Mouse (Mus musculus) neural tube, embryonic 14.5 days (tissue): ENCODE data around the gene Rgma. TPM values are rescaled to one million over a fixed set of nuclear protein-coding genes. Genes with fewer than 3 reads are reported as not detected.

Experiments
- ATAC-seq: fragments of 200-750 bp; cut with Nextera tagmentation; 2 replicates; pipeline ENCODE4 v1.8.0; 2017; ENCODE audit warnings: low read depth, mild to moderate bottlenecking, moderate TSS enrichment, moderate library complexity
- H3K27ac ChIP-seq: fragments of 300-500 bp; sonication (generic); 2 replicates; pipeline ENCODE4 v1.5.1; 2014; ENCODE audit warnings: low read depth, mild to moderate bottlenecking, control low read depth, low read length, moderate library complexity, mixed read lengths
- H3K27me3 ChIP-seq: fragments of 300-500 bp; sonication (generic); 2 replicates; pipeline ENCODE4 v1.6.1; 2014; ENCODE audit warnings: low read length; ENCODE audit not compliant: control insufficient read depth, insufficient read depth
- H3K36me3 ChIP-seq: fragments of 300-500 bp; sonication (generic); 2 replicates; pipeline ENCODE4 v1.6.1; 2014; ENCODE audit warnings: low read length, mixed read lengths; ENCODE audit not compliant: control insufficient read depth, insufficient read depth
- H3K4me1 ChIP-seq: fragments of 300-500 bp; sonication (generic); 2 replicates; pipeline ENCODE4 v1.6.1; 2014; ENCODE audit warnings: low read length; ENCODE audit not compliant: control insufficient read depth, insufficient read depth
- H3K4me2 ChIP-seq: fragments of 300-500 bp; sonication (generic); 2 replicates; pipeline ENCODE4 v1.6.1; 2014; ENCODE audit warnings: mild to moderate bottlenecking, low read depth, low read length, control low read depth
- H3K4me3 ChIP-seq: fragments of 300-500 bp; sonication (generic); 2 replicates; pipeline ENCODE4 v1.5.1; 2014; ENCODE audit warnings: low read depth, low read length, control low read depth, mixed read lengths
- H3K9ac ChIP-seq: fragments of 300-500 bp; sonication (generic); replicated peaks from 2 replicates; pipeline ENCODE4 v1.6.1; 2014; ENCODE audit warnings: low read depth, mild to moderate bottlenecking, control low read depth, low read length, mixed read lengths
- H3K9me3 ChIP-seq: fragments of 300-500 bp; sonication (generic); 2 replicates; pipeline ENCODE4 v1.6.1; 2016; ENCODE audit warnings: low read length; ENCODE audit not compliant: control insufficient read depth
- WGBS: fragments of 180-500 bp; shearing (Covaris S2); extraction: QIAGEN DNeasy Blood & Tissue Kit; methylation state at CpG from one replicate; pipeline ENCODE4 v1.1.7; 2014; 5-methylcytosine and 5-hydroxymethylcytosine counted together
- polyA plus RNA-seq: library from polyadenylated mRNA; unstranded; fragments of >200 nt; fragmentation: Nextera tagmentation; extraction: Ambion mirVana; gene quantifications from 2 replicates; pipeline ENCODE4 v1.2.1, GENCODE M21; 2014

The Rgma gene
- polyA plus RNA-seq, 1 experiment from 2014 or later = 58.4 TPM

- no peaks in the 10 kb centered on the region for H3K4me1 ChIP-seq
- no peaks in the 10 kb centered on the region for H3K9me3 ChIP-seq
- no peaks in the 10 kb centered on the region for H3K27me3 ChIP-seq
- no peak for ATAC-seq
- 95% methylated on average over 3 of the region's 3 CpGs for WGBS
- H3K36me3 ChIP-seq = peaks cover 82% of the 10 kb centered on the region
- H3K9ac ChIP-seq = no peak overlapping the region
- no peak overlapping the region for H3K27ac ChIP-seq
- no peak overlapping the region for H3K4me2 ChIP-seq
- no peak overlapping the region for H3K4me3 ChIP-seq
Measured at GRCm38 (mm10) chr7:73452187-73452808, 77.0 kb downstream of the Rgma start.

GRCm38 (mm10) chr7:73454113-73454512 lies 78.8 kb downstream of the Rgma start:
- no peak overlapping the region for H3K4me3 ChIP-seq
- no peak for ATAC-seq
- no peak overlapping the region for H3K4me2 ChIP-seq
- H3K27ac ChIP-seq = no peak overlapping the region
- peaks cover 78% of the 10 kb centered on the region for H3K36me3 ChIP-seq
- WGBS = 84% methylated on average over 12 of the region's 12 CpGs
- no peaks in the 10 kb centered on the region for H3K9me3 ChIP-seq
- H3K4me1 ChIP-seq = no peaks in the 10 kb centered on the region
- no peaks in the 10 kb centered on the region for H3K27me3 ChIP-seq
- H3K9ac ChIP-seq = no peak overlapping the region

GRCm38 (mm10) chr7:73463546-73463945 lies 88.2 kb downstream of the Rgma start:
- Histone ChIP-seq H3K36me3 (peaks cover 70% of the 10 kb centered on the region), H3K9ac (no peak overlapping the region), H3K9me3 (no peaks in the 10 kb centered on the region), H3K27me3 (no peaks in the 10 kb centered on the region), H3K4me3 (no peak overlapping the region), H3K4me1 (no peaks in the 10 kb centered on the region), H3K4me2 (no peak overlapping the region), H3K27ac (no peak overlapping the region)
- no peak for ATAC-seq
- WGBS = 93% methylated on average over 2 of the region's 2 CpGs

- Histone ChIP-seq H3K4me1 (no peaks in the 10 kb centered on the region), H3K9me3 (no peaks in the 10 kb centered on the region), H3K4me3 (no peak overlapping the region), H3K27me3 (no peaks in the 10 kb centered on the region), H3K36me3 (peaks cover 73% of the 10 kb centered on the region), H3K9ac (no peak overlapping the region), H3K4me2 (no peak overlapping the region), H3K27ac (no peak overlapping the region)
- WGBS = 99% methylated on average over 3 of the region's 3 CpGs
- ATAC-seq = no peak
Measured at GRCm38 (mm10) chr7:73467741-73468140, 92.4 kb downstream of the Rgma start.

Other genes with a start within 250 kb of the Rgma start
- gene Chd2, start 166.3 kb downstream of the Rgma start, polyA plus RNA-seq = 41.8 and 45.5 TPM in 2 replicates